Mouse (Mus musculus): Measurements from ENCODE around the gene Gtf2f1.

Gtf2f1 gene

DNA sequence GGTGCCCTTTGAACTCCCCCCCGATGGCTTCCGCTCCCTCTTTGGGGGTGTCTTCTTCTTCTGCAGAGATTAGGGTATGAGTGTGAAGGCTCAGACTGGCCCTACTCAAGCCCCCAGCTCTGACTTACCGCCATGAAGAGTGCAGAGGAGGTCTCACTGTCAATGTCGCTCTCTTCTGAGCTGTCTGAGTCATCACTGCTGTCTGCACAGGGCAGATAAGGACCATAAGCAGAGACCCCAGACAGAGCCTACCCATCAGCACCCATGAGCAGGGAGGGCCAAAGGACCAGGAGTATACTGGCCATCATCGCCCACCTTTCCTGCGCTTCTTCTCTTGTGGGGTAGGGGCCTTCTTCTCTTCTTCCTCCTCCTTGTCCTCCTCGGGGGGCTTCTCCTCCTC is 7.1 kb downstream of the Gtf2f1 start:
- DNase-seq (ENCODE audit: low spot score), result no peak

DNA sequence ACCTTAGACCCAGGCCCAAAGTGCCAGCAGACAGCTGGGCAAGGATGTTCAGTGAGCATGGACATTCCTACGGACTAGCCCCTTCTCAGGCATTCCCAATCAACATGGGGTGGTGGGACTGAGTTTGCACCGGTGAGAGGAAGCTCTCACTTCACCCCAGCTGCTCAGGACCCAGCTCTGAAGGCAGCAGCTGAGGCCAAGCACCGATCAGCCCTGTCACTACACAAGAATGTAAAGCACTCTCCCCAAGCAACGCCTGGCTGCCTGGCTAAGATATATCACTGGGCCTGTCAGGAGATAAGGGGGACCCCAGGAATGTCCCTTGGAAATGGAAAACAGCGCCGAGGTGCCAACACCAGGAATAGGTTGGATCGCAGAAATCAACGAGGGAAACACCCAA is 9.9 kb downstream of the Gtf2f1 start:
- no peak for DNase-seq (ENCODE audit: low spot score)

DNA sequence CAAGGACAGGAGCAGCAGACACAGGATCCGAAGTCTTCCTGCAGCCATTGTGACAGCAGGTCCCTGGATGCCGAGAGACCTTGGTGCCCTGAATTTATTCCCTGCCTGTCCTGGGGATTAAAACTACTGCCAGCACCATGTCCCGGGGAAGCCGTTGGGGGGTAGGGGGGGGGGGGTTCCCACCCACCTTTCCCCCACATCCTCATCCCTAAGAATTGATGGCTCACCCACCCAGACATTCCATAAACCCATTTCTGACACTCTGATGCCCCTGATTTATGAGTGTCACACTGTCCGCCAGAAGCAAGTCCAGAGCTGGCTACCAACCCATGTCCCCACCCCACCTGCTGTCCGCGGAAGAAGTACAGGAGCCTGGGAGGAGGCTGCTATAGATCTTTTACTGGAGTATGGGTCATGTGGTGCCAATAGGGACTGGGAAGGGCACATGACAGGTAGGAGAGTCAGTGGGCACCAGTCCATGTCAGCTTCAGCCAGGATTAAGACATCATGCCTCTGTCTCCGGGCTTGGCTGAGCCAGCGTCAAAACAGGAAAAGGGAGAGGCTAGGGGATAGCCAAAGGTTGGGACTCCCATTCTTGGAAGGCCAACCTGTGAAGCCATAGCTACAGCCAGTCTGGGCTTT is 11.0 kb downstream of the Gtf2f1 start, which contains the start of gene Pspn:
TSS of gene Pspn (minus strand) at position 51 of the 642 bp plus-strand sequence.
- no peak for DNase-seq (ENCODE audit: low spot score)

DNA sequence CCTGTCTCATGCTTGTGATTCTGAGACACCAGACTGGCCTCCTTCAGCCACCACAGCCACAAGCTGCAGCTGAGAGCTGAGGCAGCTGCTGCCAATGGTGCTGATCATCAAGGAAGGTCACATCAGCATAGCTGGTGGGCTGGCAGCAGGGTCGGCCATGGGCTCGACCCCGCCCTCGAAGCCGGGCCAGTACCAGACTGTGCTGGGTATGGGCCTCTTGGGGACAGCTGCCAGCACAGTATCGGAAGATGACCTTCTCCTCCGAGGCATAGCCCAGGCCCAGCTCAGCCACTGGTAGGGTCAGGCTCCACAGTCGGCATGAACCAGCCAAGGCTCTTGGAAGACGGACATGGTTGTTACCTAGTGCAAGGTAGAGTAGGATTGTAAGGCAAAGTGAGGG is 11.7 kb downstream of the Gtf2f1 start:
- no peak for DNase-seq (ENCODE audit: low spot score)

DNA sequence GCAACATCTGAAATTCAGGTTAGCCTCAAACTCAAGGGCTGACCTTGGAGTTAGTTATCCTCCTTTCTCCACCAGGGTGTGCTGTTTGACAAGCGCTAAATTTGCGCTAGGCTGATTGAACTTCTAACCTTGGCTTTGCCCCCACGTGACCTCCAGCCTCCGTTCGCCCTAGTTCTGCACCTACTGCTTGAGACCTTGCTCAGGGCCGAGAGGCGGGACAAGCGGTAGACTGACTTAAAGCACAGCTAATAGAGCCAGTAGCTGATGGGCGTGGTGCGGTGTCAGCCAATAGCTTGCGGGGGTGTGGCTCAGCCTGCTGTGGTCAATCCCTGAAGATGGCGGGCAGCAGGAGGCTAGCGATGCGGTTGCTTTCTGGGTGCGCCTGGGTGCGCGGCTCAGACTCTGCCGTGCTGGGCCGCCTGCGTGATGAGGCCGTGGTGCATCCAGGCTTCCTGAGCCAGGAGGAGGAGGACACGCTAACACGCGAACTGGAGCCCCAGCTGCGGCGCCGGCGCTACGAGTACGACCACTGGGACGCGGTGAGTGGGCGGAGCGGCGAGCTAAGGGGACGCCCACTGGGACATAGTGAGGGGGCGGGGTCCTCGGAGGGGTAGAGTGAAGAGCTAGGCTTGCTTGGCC is 13.9 kb downstream of the Gtf2f1 start, which contains the start of gene Alkbh7:
TSS of gene Alkbh7 (plus strand) at position 311 of the 639 bp plus-strand sequence.
- DNase-seq (ENCODE audit: low spot score), result peak; percentile 98

DNA sequence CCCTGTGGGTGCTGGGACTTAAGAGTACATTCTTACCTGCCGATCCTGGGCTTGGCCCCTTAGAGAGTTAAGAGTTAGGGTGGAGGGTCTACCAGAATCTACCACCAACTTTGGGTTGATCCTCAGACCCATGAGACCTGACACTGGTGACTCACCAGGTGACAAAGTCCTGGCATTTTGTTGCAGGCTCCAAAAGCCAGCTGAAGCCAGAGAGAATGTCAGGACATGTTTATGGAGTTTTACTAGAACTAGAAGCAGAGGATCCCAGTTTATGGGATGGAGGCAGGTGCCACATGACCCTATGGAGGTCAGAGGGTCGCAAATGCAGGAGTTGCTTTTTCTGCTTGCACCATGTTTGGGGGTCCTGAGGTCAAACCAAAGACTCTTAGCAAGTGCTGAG is 14.6 kb downstream of the Gtf2f1 start:
- DNase-seq (ENCODE audit: low spot score), result no peak

DNA sequence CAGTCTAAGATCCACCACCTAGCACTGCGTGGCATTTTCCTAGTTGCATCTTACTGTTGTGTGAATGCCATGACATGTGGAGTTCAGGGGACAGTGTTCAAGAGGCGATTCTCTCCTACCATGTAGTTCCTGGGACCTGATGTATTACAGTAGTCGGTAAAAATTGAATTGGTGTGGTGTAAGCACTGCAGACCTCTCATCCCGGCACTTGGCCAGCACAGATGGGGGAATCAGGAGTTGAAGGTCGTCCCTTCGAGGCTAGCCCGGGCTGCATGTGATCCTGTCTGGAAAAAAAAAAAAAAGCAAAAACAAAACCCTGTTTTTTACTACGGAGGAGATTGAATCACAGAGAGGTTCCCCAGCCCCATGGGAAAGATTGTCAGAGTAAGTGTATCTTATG is 16.0 kb downstream of the Gtf2f1 start:
- DNase-seq (ENCODE audit: low spot score), result no peak

DNA sequence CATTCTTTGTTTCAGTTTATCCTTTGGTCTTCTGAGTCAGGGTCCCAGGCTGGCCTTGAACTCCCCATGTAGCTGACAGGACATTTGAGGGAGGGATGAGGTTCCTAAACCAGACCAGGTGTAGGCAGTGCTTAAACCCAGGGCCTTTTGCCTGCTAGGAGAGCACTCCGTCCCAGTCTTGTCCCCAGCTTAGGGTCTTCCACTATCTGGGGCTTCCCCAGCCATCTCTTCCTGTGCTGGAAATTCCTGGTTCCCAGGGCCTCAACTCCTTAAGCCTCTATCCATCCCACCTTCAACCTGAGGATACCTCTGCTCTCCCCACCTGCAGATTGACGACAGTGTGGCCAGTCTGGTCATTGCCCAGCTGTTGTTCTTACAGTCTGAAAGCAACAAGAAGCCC is 20.1 kb downstream of the Gtf2f1 start:
- DNase-seq (ENCODE audit: low spot score), result no peak

DNA sequence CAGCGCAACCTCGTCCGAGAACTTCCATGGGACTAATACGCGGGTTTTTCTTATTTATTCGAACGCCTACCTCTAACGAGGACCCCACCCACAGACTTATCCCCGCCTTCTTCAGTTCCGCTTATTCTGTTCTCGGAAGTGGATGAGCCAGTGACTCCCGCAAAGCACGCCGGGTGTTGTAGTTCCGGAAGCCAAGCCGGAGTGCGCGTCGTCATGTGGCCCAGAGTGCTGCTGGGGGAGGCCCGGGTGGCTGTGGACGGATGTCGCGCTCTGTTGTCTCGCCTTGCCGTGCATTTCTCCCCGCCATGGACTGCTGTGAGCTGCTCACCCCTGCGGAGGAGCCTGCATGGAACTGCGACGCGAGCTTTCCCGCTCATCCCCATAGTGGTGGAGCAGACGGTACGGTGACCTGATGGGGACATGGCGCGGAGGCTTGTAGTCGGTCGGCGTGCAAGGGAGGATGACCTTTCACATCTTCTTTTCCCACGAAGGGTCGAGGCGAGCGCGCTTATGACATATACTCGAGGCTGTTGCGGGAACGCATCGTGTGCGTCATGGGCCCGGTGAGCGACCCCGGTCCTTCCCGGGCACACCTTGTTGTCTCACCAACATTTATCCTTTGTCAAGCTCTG is 20.9 kb downstream of the Gtf2f1 start, which contains the start of gene Clpp:
TSS of gene Clpp (plus strand) at position 191 of the 632 bp plus-strand sequence.
- peak; percentile 98 for DNase-seq (ENCODE audit: low spot score)

DNA sequence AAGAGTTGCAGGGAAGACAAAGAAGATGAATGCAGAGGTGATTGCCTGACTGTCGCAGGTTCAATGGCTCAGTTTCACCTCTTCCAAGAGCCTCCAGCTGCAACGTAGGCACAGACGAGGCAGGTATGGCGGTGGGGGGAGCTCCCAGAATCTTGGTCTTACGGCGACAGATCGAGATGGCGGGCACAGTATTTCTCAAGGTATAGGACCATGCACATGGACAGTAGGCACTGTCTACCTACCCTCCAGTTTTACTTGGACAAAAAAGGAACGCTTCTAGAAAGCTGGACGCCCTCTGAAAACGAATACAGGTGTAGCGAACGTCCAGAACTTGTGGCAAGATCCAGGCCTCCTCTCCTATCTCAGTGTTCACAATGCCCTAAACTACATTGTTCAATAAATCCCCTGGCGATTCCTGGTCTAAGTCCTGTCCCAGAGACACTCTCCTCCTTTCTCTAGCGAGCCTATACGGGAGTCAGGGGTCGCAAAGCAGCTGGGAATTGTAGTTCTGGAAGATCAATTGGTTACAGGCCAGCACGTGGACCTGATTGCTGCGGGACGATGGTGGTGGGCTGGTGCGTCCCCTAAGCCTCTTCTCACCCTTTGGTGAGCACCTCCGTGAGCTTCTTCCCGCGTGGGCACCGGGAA is 21.5 kb downstream of the Gtf2f1 start:
- DNase-seq (ENCODE audit: low spot score), result no peak

DNA sequence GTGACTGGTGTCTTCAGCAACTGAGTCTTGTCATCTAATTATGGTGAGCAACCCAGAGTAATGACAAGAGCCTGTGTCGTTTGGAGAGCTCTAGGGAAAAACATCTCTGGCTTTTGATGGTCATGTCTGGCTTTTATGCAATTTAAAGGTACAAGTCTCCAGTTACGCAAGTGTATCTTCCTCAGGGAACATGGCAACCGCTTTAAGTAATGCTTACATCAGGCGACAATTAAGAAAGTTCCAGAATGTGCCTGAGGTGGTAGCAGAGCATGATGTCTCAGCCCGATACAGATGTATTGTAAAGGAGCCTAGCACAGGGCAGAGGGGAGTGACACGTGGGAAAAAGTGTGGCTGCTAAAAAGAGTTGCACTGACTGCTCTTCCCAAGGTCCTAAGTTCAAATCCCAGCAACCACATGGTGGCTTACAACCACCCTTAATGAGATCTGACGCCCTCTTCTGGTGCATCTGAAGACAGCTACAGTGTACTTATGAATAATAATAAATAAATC is 22.1 kb downstream of the Gtf2f1 start:
- DNase-seq (ENCODE audit: low spot score), result no peak

DNA sequence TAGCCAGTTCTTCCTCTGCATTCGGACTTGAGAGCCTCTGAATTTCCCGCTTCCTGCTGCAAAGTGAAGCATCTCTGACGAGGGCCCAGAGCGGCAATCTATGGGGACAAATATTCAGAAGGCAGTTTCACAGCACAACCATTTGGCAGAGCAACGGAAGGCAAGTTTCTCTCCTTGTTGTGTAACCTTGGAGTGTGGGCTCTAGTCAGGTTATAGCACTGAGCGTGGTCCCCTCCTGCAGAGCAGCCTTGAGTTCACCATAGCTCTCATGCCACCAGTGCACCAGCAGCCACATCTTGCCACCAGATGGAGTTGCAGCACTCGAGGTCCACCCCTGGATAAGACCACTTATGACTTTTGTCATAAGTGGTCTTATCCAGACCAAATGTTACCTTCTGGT is 22.6 kb downstream of the Gtf2f1 start:
- DNase-seq (ENCODE audit: low spot score), result no peak

DNA sequence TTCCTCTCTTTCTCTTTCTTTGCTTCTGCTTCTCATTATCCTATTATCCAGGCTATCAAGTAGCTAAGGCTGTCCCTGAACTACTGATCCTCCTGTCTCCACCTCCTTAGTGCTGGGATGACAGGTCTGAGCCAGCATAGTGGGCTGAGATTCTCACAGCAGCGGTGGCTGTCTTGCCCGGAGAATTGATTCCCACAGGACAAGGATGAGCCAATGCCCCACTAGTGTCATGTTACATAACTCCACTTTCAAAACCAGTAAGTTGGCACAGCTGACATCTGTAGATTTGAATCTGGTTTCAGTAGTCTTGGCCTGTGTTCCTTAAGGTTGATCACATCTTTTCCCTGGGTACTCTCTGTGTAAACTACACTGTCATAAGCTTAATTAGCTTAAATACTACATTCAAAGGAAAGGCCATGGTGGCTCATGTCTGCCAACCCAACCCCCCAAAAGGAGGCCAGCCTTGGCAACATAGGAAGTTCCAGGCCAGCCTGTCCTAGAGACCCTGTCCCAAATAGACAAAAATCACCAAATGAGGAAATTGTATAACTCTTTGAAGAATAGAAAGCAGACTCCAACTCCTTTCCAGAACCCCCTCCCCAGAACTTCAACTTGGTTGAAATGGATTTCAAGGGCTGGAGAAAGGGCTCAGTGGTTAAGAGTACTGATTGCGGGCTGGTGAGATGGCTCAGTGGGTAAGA is 24.8 kb downstream of the Gtf2f1 start:
- DNase-seq (ENCODE audit: low spot score), result peak; percentile 78

DNA sequence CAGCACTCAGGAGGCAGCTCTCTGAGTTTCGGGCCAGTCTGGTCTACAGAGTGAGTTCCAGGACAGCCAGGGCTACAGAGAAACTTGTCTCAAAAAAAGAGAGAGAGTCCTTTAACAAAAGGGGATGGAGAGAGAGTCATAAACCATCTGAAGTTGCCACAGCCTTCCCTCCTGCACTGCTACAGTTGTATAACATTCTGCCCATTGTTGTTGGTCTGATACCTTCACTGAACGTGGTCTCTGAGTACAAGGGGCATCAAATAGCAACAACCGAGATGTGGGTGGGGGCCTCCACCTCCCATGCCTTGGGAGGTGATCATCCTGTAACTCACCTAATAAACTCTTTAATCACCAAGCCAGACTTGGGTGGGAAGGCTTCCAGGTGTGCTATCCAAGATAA is 25.4 kb downstream of the Gtf2f1 start:
- DNase-seq (ENCODE audit: low spot score), result no peak

DNA sequence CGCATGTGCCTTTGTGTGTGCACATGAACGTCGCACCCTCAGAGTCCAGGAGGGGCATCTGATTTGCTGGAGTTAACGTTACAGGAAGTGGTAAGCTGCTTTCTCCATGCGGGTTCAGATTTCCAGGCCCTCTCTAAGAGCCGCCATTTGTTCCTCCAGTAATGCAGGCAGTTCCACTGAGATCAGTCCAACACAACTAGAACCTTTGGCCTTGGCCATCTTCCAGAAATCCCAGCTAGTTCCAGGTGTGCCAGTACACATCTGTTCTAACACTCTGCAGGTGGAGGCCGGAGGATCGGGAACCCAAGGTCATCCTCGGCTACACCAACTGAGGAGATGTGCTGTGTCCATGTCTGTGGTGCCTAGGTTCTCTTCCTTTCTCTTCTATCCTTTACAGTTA is 26.2 kb downstream of the Gtf2f1 start:
- DNase-seq (ENCODE audit: low spot score), result no peak

DNA sequence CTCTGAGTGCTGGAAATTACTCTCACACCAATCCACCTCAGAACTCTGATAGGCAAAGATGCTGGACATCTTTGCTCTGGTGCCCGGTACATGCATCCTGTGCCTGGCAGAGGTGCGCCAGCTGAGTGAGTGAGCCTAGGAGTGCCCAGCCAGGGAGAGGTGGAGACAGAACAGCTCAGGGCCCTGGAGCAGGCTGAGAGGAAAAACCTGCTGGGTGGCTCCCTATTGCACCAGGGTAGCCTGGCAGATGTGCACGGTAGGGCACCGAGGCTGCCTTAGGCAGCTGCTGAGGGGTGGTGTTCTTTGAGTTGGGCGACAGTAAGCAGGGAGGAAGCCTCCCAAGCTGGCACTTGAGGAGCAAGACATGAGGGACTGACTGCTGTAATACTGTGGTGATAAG is 29.1 kb downstream of the Gtf2f1 start, which contains the start of gene Acer1:
TSS of gene Acer1 (minus strand) at position 114 of the 400 bp plus-strand sequence.
- no peak for DNase-seq (ENCODE audit: low spot score)

DNA sequence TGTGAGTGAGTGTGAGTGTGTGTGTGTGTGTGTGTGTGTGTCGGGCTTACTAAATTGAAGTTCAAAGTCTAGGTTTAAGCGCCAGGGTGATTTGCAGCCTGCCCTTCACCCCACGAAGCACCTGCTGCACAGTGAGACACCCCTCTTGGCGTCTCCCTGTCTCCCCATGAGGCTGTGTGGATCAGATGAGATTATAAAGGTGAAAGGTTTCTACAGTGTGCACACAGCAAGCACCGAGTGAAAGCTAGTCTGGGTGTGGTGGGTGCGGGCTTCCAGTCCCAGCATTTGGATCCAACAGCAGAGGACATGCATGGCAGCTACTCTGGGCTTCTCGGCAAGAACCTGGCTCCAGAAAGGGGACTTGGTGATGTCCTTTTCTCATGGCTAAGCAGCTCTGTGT is 30.0 kb downstream of the Gtf2f1 start:
- no peak for DNase-seq (ENCODE audit: low spot score)

DNA sequence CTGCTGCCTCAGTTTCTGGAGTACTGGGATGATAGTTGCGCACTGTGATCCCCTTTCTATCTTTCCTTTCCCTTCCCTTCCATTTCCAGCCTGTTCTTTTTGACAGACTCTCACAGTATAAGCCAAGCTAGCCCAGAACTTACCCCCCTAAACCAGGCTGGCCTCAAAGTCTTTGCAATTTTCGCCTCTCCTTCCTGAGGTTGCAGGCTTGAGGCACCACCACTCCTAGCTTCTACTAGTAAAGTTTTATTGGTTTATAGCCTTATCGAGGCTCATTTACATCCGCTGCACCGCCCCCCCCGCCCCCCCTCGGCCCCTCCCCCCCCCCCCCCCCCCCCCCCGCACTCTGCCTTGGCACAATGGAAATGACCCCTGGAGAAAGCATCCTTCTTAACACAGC is 31.6 kb downstream of the Gtf2f1 start:
- DNase-seq (ENCODE audit: low spot score), result no peak

DNA sequence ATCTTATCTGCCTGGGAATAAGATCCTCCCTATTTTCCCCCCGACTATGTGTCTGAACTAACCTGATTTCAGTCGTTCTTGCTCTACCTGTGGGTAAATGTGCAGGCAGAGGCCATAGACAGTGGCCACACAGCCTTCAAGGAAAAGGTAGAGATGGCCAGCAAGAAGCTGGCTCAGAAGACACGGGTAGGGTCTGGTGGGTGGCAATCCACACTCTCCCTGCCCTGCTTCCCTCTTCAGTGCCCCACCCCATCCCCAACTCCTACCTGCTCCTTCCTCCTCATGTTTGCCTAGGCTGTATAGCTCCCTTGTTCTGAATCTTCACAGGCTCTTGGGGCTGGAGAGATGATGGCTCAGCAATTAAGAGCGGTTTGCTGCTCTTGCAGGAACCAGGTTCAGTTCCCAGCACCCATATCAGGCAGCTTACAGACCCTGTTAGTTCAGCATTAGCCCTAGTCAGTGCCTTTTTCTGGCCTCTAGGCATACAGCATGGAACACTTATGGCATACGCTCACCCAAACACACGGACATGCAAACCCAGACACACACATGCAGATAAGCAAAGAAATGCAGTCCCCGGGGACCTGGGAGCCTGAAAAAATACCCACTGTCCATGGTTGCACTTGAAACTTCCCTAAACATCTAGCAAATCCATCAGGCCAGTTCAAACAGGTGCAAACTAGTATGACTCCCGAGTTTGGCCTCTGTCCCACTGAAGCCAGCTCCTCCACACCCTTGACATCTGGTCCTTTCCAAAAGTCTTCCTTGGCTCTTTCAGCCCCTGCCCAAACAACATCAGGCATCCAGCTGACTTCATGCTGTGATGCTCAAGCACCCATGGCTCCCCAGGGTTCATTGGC is 34.3 kb downstream of the Gtf2f1 start:
- DNase-seq (ENCODE audit: low spot score), result no peak

DNA sequence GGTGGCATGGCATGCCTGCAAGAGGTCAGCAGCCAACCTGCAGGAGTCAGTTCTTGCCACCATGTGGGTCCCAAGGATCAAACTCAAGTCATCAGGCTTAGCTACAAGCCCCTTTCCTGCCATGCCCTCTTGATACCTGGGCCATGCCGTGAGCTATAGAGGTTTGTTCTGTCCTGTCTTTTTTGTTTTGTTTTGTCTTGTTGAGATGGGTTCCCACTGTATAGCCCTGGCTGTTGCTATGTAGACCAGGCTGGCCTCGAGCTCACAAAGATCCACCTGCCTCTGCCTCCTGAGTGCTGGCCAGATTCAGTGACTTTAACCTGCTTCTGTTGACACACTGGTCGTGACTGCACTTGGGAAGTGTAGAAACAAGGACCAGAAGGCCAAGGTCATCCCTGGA is 35.7 kb downstream of the Gtf2f1 start:
- DNase-seq (ENCODE audit: low spot score), result no peak

DNA sequence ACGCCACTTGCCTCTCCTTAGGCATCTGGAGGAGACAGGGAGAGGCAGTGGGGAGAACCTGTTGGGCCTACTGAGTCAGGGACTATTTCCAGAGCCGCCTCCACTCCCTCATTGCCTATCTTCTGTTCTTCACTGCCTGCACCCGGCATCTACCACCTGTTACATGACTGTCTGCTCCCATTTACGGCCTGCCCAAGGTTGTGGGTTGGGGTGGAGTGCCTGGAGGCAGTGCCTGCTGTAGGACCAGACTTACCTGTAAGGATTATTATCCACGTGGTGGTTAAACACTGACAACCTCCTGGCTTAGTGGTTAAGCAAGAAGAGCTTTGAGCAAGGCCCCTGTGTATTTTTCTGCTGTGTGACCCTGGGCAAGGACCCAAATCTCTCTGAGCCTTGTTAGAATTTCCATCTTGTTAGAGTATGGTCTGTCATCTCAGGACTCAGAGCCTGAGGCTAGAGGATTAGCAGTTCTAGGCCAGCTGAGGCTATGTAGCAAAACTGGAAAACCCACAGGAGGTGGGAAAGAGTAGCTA is 36.3 kb downstream of the Gtf2f1 start:
- no peak for DNase-seq (ENCODE audit: low spot score)

Measured in adipocyte (in vitro differentiated cells).